9 mouse cellular contexts compared by ENCODE assay signal in the genomic region with DNA sequence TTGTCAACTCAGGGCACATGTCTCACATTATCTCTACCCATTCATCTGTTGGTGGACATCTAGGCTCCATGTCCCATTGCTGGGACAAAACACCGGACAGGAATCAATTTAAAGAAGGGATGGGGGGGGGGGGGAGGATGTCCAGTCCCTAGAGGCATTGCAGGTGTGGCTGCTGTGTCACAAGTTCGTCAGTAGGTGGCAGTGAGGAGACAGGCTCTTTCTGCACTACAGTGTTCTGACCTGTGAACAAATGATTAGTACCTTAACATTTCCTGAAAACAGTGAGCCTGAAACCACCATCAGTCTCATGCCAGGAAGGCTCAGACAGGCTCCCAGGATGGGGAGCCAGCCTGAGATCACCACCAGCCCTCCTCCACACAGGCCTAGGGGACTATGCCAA. TPM values are rescaled to one million over a fixed set of nuclear protein-coding genes. Genes with fewer than 3 reads are reported as not detected.
DNase-seq lines count a peak whose midpoint lies in the region; ATAC-seq and TF ChIP-seq lines count a peak whose summit lies in the region.
"Had no signal": no experiment of that assay in that cellular context is flagged by ENCODE, and none has a peak within 500 bp of the region (broad histone marks: within the 10 kb centered on the region; RNA-seq: fewer than 3 reads in every experiment).

No protein-coding gene starts in this region.

- TF ChIP-seq CTCF in brain, embryonic 14.5 days (IDR thresholded peaks at IDR 0.05; ENCODE audit: borderline replicate concordance, extremely low read depth, insufficient read depth, insufficient read length), result peak; percentile 63
- TF ChIP-seq CTCF in midbrain, postnatal 0 days (IDR thresholded peaks at IDR 0.05), result peak; percentile 61

- H3K27ac ChIP-seq in kidney, embryonic 16.5 days (ENCODE audit: low read length), result no peak overlapping the region
- no peak overlapping the region for H3K27ac ChIP-seq in midbrain, postnatal 0 days (ENCODE audit: low read depth, low read length)
- H3K27ac ChIP-seq: limb, embryonic 15.5 days had no signal

- H3K27me3 ChIP-seq in kidney, embryonic 16.5 days (ENCODE audit: insufficient read depth, low read length), result 0 out of 2 replicates have a peak, but pooled peaks cover 4% of the 10 kb centered on the region
- no peaks in the 10 kb centered on the region for H3K27me3 ChIP-seq in midbrain, postnatal 0 days (ENCODE audit: insufficient read depth, low read length)
- H3K27me3 ChIP-seq: limb, embryonic 15.5 days had no signal

- DNase-seq in adrenal gland, postnatal 10 days, result peak; percentile 22
- DNase-seq in adrenal gland, adult 18-20 months (ENCODE audit: low spot score in 2 of 2), result no peak
- peak; percentile 18 for DNase-seq in kidney, postnatal 14 days
- peak; percentile 15 for DNase-seq in brain, embryonic 14.5 days (ENCODE audit: low read depth)
- no peak for DNase-seq in midbrain, postnatal 0 days (ENCODE audit: low spot score)
- no peak for DNase-seq in layer of hippocampus, postnatal 10 days (ENCODE audit: low spot score in 2 of 2)
- no peak for DNase-seq in right cerebral cortex, postnatal 14 days

- H3K9me3 ChIP-seq in kidney, embryonic 16.5 days (ENCODE audit: low read length), result no peaks in the 10 kb centered on the region
- no peaks in the 10 kb centered on the region for H3K9me3 ChIP-seq in midbrain, postnatal 0 days (ENCODE audit: low read length)
- H3K9me3 ChIP-seq: limb, embryonic 15.5 days had no signal

- no peak overlapping the region for H3K4me2 ChIP-seq in kidney, embryonic 16.5 days (replicated peaks; ENCODE audit: low read depth, low read length)
- no peak overlapping the region for H3K4me2 ChIP-seq in midbrain, postnatal 0 days (ENCODE audit: low read depth, low read length, poor library complexity, severe bottlenecking)
- H3K4me2 ChIP-seq: limb, embryonic 15.5 days had no signal

- no peak overlapping the region for H3K9ac ChIP-seq in kidney, embryonic 16.5 days (replicated peaks; ENCODE audit: low read length)
- no peak overlapping the region for H3K9ac ChIP-seq in midbrain, postnatal 0 days (replicated peaks; ENCODE audit: low read length, poor library complexity, severe bottlenecking)
- H3K9ac ChIP-seq: limb, embryonic 15.5 days had no signal

- no peak for ATAC-seq in kidney, embryonic 16.5 days (ENCODE audit: low FRiP score, low TSS enrichment)
- ATAC-seq in midbrain, postnatal 0 days (ENCODE audit: low FRiP score), result no peak

- H3K4me3 ChIP-seq in kidney, embryonic 16.5 days (ENCODE audit: low read length), result no peak overlapping the region
- H3K4me3 ChIP-seq in midbrain, postnatal 0 days (ENCODE audit: low read depth, low read length), result no peak overlapping the region
- H3K4me3 ChIP-seq: limb, embryonic 15.5 days had no signal

- H3K4me1 ChIP-seq in kidney, embryonic 16.5 days (ENCODE audit: insufficient read depth, low read length), result no peaks in the 10 kb centered on the region
- no peaks in the 10 kb centered on the region for H3K4me1 ChIP-seq in midbrain, postnatal 0 days (ENCODE audit: insufficient read depth, low read length)
- H3K4me1 ChIP-seq: limb, embryonic 15.5 days had no signal

- H3K36me3 ChIP-seq in kidney, embryonic 16.5 days (ENCODE audit: insufficient read depth, low read length), result no peaks in the 10 kb centered on the region
- no peaks in the 10 kb centered on the region for H3K36me3 ChIP-seq in midbrain, postnatal 0 days (ENCODE audit: insufficient read depth, low read length)
- H3K36me3 ChIP-seq: limb, embryonic 15.5 days had no signal

- 9% methylated on average over 2 of the region's 2 CpGs for WGBS in kidney, embryonic 16.5 days
- WGBS in midbrain, postnatal 0 days, result 10% methylated on average over 2 of the region's 2 CpGs

- TF ChIP-seq POLR2A in brain, embryonic 14.5 days (IDR thresholded peaks at IDR 0.05; ENCODE audit: borderline replicate concordance, extremely low read depth, insufficient read depth, insufficient read length, poor library complexity, severe bottlenecking), result no peak

RNA-seq across cellular contexts. Expression of a gene that starts 6.8 kb away (rescaled TPM):
- total RNA-seq in adrenal gland, postnatal 10 days (2021), result 1 to 10 TPM; 4.8 to 5.5 TPM
- total RNA-seq in adrenal gland, adult 18-20 months (2021), result 1 to 10 TPM; 5.6 to 6.3 TPM
- polyA plus RNA-seq in kidney, embryonic 16.5 days (2015; fragmentation: Nextera tagmentation; extraction: Ambion mirVana), result 2.7 and 3.7 TPM in 2 replicates
- polyA plus RNA-seq in brain, embryonic 14.5 days (2012; rRNA removed), result 1.1 and 1.9 TPM in 2 replicates
- 4.2 and 5.7 TPM in 2 replicates for total RNA-seq in midbrain, postnatal 0 days (2014; rRNA removed)
- polyA plus RNA-seq in midbrain, postnatal 0 days (2015; fragmentation: Nextera tagmentation; extraction: Ambion mirVana), result 3.4 and 4.3 TPM in 2 replicates
- 1 to 10 TPM; 7.5 to 8.4 TPM for total RNA-seq in layer of hippocampus, postnatal 10 days (2021)

RNA-seq across cellular contexts. Expression of a gene that starts 21.7 kb away (rescaled TPM):
- 1 to 10 TPM; 5.4 to 6.5 TPM for total RNA-seq in adrenal gland, postnatal 10 days (2021)
- 1 to 10 TPM; 2.4 to 5.8 TPM for total RNA-seq in adrenal gland, adult 18-20 months (2021)
- 0.21 TPM in 2 replicates for polyA plus RNA-seq in kidney, embryonic 16.5 days (2015; fragmentation: Nextera tagmentation; extraction: Ambion mirVana)
- 0.13 and 0.27 TPM in 2 replicates for polyA plus RNA-seq in brain, embryonic 14.5 days (2012; rRNA removed)
- 1.4 and 7.8 TPM in 2 replicates for total RNA-seq in midbrain, postnatal 0 days (2014; rRNA removed)
- 0.02 and 0.06 TPM in 2 replicates for polyA plus RNA-seq in midbrain, postnatal 0 days (2015; fragmentation: Nextera tagmentation; extraction: Ambion mirVana)
- 1 to 10 TPM; 1.9 TPM for total RNA-seq in layer of hippocampus, postnatal 10 days (2021)

Comparison
In these comparisons a context has a peak if more than half of its experiments do, and no peak if none do; other contexts are left out.
1. DNase-seq: peak in adrenal gland, postnatal 10 days (single experiment), kidney, postnatal 14 days (single experiment) and brain, embryonic 14.5 days (single experiment); none in adrenal gland, adult 18-20 months (0 of 2), midbrain, postnatal 0 days (single experiment), layer of hippocampus, postnatal 10 days (0 of 2) and right cerebral cortex, postnatal 14 days (single experiment).